Mouse (Mus musculus): ENCODE data around the gene Smpd2. TPM values are rescaled to one million over a fixed set of nuclear protein-coding genes. Genes with fewer than 3 reads are reported as not detected.

Gene Smpd2
- total and polyA plus RNA-seq, 3 experiments: 8.9 to 15.4 (median 11.3) TPM

- Histone ChIP-seq H3K36me3 (replicated peaks in 1 of 2; ENCODE audit: control insufficient read depth in 1 of 2, insufficient read depth in 1 of 2, low read length in 1 of 2) (peaks cover 26 to 41% of the 10 kb centered on the region in 2 experiments), H3K9ac (ENCODE audit: insufficient read depth, low read depth) (peak overlapping the region; percentile 79), H3K4me2 (ENCODE audit: insufficient read depth, low read depth, poor library complexity, severe bottlenecking) (peak overlapping the region; percentile 89), H3K4me3 (replicated peaks in 1 of 3; ENCODE audit: low read depth in 2 of 3, low read length in 2 of 3, poor library complexity in 1 of 3) (peak overlapping the region; percentile 67 to 88 (median 79)), H3K9me3 (replicated peaks; ENCODE audit: low read length) (no peaks in the 10 kb centered on the region), H3K27ac (ENCODE audit: insufficient read depth, low read depth) (peak overlapping the region; percentile 57), H3K4me1 (ENCODE audit: control insufficient read depth in 1 of 2, insufficient read depth in 2 of 2) (peaks cover 7 to 46% of the 10 kb centered on the region in 2 experiments), H3K79me2 (replicated peaks; ENCODE audit: control insufficient read depth, extremely low read depth, insufficient read depth, poor library complexity, severe bottlenecking) (0 out of 2 replicates have a peak, but pooled peaks cover 2% of the 10 kb centered on the region), H3K27me3 (replicated peaks) (no peaks in the 10 kb centered on the region)
- dilution Hi-C loops (cut with MboI; ENCODE audit: extremely low pct_ligation_motif_present, extremely low pct_unique_long_range_greater_than_20kb, low sequenced_read_pairs): no loop called here
- in situ Hi-C loops (cut with MboI; ENCODE audit: low pct_ligation_motif_present, low pct_unique_long_range_greater_than_20kb, low sequenced_read_pairs): no loop called here
- peak; percentile 55 for DNase-seq (ENCODE audit: extremely low read depth)
- TF ChIP-seq CHD1 (IDR thresholded peaks at IDR 0.05; ENCODE audit: low read depth, low read length) (peak; percentile 9; the same call in 1 of the 2 replicates), ZMIZ1 (IDR thresholded peaks at IDR 0.05; ENCODE audit: low read depth, low read length) (0 out of 2 replicates have a peak, but pooled peaks have one; percentile 36), ZC3H11A (IDR thresholded peaks at IDR 0.05; ENCODE audit: low read depth, low read length) (no peak), NRF1 (IDR thresholded peaks at IDR 0.05; ENCODE audit: low read depth, low read length) (no peak), KAT2A (IDR thresholded peaks at IDR 0.05; ENCODE audit: insufficient replicate concordance, low read length) (no peak), IRF4 (IDR thresholded peaks at IDR 0.05; ENCODE audit: low read depth, low read length) (no peak), NELFE (IDR thresholded peaks at IDR 0.05; ENCODE audit: low read depth, low read length) (0 out of 2 replicates have a peak, but pooled peaks have one; percentile 43), MXI1 (IDR thresholded peaks at IDR 0.05; ENCODE audit: low read depth, low read length) (0 out of 2 replicates have a peak, but pooled peaks have one; percentile 12), SIN3A (IDR thresholded peaks at IDR 0.05; ENCODE audit: low read length) (0 out of 2 replicates have a peak, but pooled peaks have one; percentile 31), ELF1 (IDR thresholded peaks at IDR 0.05; ENCODE audit: low read depth, low read length) (peak; percentile 59), SMC3 (IDR thresholded peaks at IDR 0.05; ENCODE audit: low read depth, low read length) (no peak), EP300 (IDR thresholded peaks at IDR 0.05; ENCODE audit: low read length) (0 out of 2 replicates have a peak, but pooled peaks have one; percentile 31), TCF12 (IDR thresholded peaks at IDR 0.05; ENCODE audit: low read depth, low read length) (0 out of 2 replicates have a peak, but pooled peaks have one; percentile 18), CHD2 (IDR thresholded peaks at IDR 0.05; ENCODE audit: low read length) (peak; percentile 53), MAX (IDR thresholded peaks at IDR 0.05; ENCODE audit: low read length) (0 out of 2 replicates have a peak, but pooled peaks have one; percentile 23), RCOR1 (conservative IDR thresholded peaks at IDR 0.05; ENCODE audit: low read depth, low read length) (0 out of 2 replicates have a peak, but pooled peaks have one; percentile 34), ETS1 (conservative IDR thresholded peaks at IDR 0.05; ENCODE audit: low read depth, low read length) (0 out of 2 replicates have a peak, but pooled peaks have one; percentile 26), JUND (conservative IDR thresholded peaks at IDR 0.05; ENCODE audit: low read depth, low read length) (no peak)
Measured at GRCm38 (mm10) chr10:41477018-41477277, 13.2 kb downstream of the Smpd2 start.

- H3K4me2 ChIP-seq (ENCODE audit: insufficient read depth, low read depth, poor library complexity, severe bottlenecking): peak within 1 kb of the TSS; percentile 89
- no peaks in the 10 kb centered on the region for H3K9me3 ChIP-seq (replicated peaks; ENCODE audit: low read length)
- dilution Hi-C loops (cut with MboI; ENCODE audit: extremely low pct_ligation_motif_present, extremely low pct_unique_long_range_greater_than_20kb, low sequenced_read_pairs): no loop called here
- in situ Hi-C loops (cut with MboI; ENCODE audit: low pct_ligation_motif_present, low pct_unique_long_range_greater_than_20kb, low sequenced_read_pairs): no loop called here
- H3K4me1 ChIP-seq (ENCODE audit: control insufficient read depth in 1 of 2, insufficient read depth in 2 of 2): peaks cover 7 to 50% of the 10 kb centered on the region in 2 experiments
- peaks cover 20 to 35% of the 10 kb centered on the region in 2 experiments for H3K36me3 ChIP-seq (replicated peaks in 1 of 2; ENCODE audit: control insufficient read depth in 1 of 2, insufficient read depth in 1 of 2, low read length in 1 of 2)
- H3K27ac ChIP-seq (ENCODE audit: insufficient read depth, low read depth): peak within 1 kb of the TSS; percentile 57
- H3K9ac ChIP-seq (ENCODE audit: insufficient read depth, low read depth): peak within 1 kb of the TSS; percentile 79
- no peaks in the 10 kb centered on the region for H3K27me3 ChIP-seq (replicated peaks)
- peak within 1 kb of the TSS; percentile 67 to 88 (median 79) for H3K4me3 ChIP-seq (replicated peaks in 1 of 3; ENCODE audit: low read depth in 2 of 3, low read length in 2 of 3, poor library complexity in 1 of 3)
- DNase-seq (ENCODE audit: extremely low read depth): peak; percentile 74
- H3K79me2 ChIP-seq (replicated peaks; ENCODE audit: control insufficient read depth, extremely low read depth, insufficient read depth, poor library complexity, severe bottlenecking): 0 out of 2 replicates have a peak, but pooled peaks cover 2% of the 10 kb centered on the region
- TF ChIP-seq JUN (IDR thresholded peaks at IDR 0.05; ENCODE audit: insufficient read depth, low read depth, low read length): no peak
- peak; percentile 73 for TF ChIP-seq NELFE (IDR thresholded peaks at IDR 0.05; ENCODE audit: low read depth, low read length)
- TF ChIP-seq ELF1 (IDR thresholded peaks at IDR 0.05; ENCODE audit: low read depth, low read length): peak; percentile 58
- no peak for TF ChIP-seq UBTF (IDR thresholded peaks at IDR 0.05; ENCODE audit: low read depth, low read length)
- peak; percentile 59 for TF ChIP-seq ETS1 (conservative IDR thresholded peaks at IDR 0.05; ENCODE audit: low read depth, low read length)
- peak; percentile 38; the same call in 1 of the 2 replicates for TF ChIP-seq MEF2A (IDR thresholded peaks at IDR 0.05; ENCODE audit: borderline replicate concordance, low read depth, low read length)
- TF ChIP-seq IRF4 (IDR thresholded peaks at IDR 0.05; ENCODE audit: low read depth, low read length): 0 out of 2 replicates have a peak, but pooled peaks have one; percentile 32
- TF ChIP-seq TCF12 (IDR thresholded peaks at IDR 0.05; ENCODE audit: low read depth, low read length): peak; percentile 79
- peak; percentile 76 for TF ChIP-seq POLR2A (IDR thresholded peaks at IDR 0.05; ENCODE audit: low read depth, low read length)
- peak; percentile 64; the same call in 1 of the 2 replicates for TF ChIP-seq ZMIZ1 (IDR thresholded peaks at IDR 0.05; ENCODE audit: low read depth, low read length)
- 0 out of 2 replicates have a peak, but pooled peaks have one; percentile 46 for TF ChIP-seq KAT2A (IDR thresholded peaks at IDR 0.05; ENCODE audit: insufficient replicate concordance, low read length)
- 0 out of 2 replicates have a peak, but pooled peaks have one; percentile 44 for TF ChIP-seq NRF1 (IDR thresholded peaks at IDR 0.05; ENCODE audit: low read depth, low read length)
- 0 out of 2 replicates have a peak, but pooled peaks have one; percentile 45 for TF ChIP-seq EP300 (IDR thresholded peaks at IDR 0.05; ENCODE audit: low read length)
- TF ChIP-seq RCOR1 (conservative IDR thresholded peaks at IDR 0.05; ENCODE audit: low read depth, low read length): 0 out of 2 replicates have a peak, but pooled peaks have one; percentile 59
- TF ChIP-seq BHLHE40 (IDR thresholded peaks at IDR 0.05; ENCODE audit: low read depth, low read length): peak; percentile 38; the same call in 1 of the 2 replicates
- TF ChIP-seq USF2 (conservative IDR thresholded peaks at IDR 0.05; ENCODE audit: low read depth, low read length): no peak
- peak; percentile 84 for TF ChIP-seq MXI1 (IDR thresholded peaks at IDR 0.05; ENCODE audit: low read depth, low read length)
- TF ChIP-seq SIN3A (IDR thresholded peaks at IDR 0.05; ENCODE audit: low read length): peak; percentile 80
- peak; percentile 35; the same call in 1 of the 2 replicates for TF ChIP-seq CHD2 (IDR thresholded peaks at IDR 0.05; ENCODE audit: low read length)
- peak; percentile 62; the same call in 1 of the 2 replicates for TF ChIP-seq TBP (conservative IDR thresholded peaks at IDR 0.05; ENCODE audit: low read depth, low read length)
Measured at GRCm38 (mm10) chr10:41476171-41477017, 13.8 kb downstream of the Smpd2 start, which contains the start of gene Mical1. Mical1 (plus strand) TSS chr10:41476314.

Measured in CH12.LX (cell line).